Mouse (Mus musculus) c-Kit-negative CD71-positive TER-119-positive erythroid progenitor cells, embryonic 14.5 days (primary cell): ENCODE measurements around the gene Igdcc3.
A peak's percentile ranks its signal among the peaks of the same experiment; 100 is the strongest.

Experiments
- DNase-seq: peaks from one replicate; pipeline ENCODE4 v3.0.0-alpha.2; 2013; ENCODE audit warnings: low read depth, low spot score

The Igdcc3 gene

GRCm38 (mm10) chr9:65140936-65141305 is at the start of gene Igdcc3:
Gene Igdcc3 (plus strand): TSS chr9:65141189.
- no peak for DNase-seq

GRCm38 (mm10) chr9:65094237-65094636 is 46.8 kb upstream of the Igdcc3 start:
- DNase-seq = no peak

GRCm38 (mm10) chr9:65100991-65101685 is 39.9 kb upstream of the Igdcc3 start, which contains the start of gene Igdcc4:
Gene Igdcc4 (plus strand): TSS chr9:65101486.
- DNase-seq = no peak

GRCm38 (mm10) chr9:65101686-65102376 is 39.2 kb upstream of the Igdcc3 start:
- no peak for DNase-seq

GRCm38 (mm10) chr9:65102377-65103172 is 38.4 kb upstream of the Igdcc3 start:
- no peak for DNase-seq

- DNase-seq = no peak
Observed at GRCm38 (mm10) chr9:65103173-65103752, 37.7 kb upstream of the Igdcc3 start.

- DNase-seq = no peak
Observed at GRCm38 (mm10) chr9:65106821-65107220, 34.2 kb upstream of the Igdcc3 start.

- no peak for DNase-seq
Observed at GRCm38 (mm10) chr9:65107893-65108292, 33.1 kb upstream of the Igdcc3 start.

GRCm38 (mm10) chr9:65109132-65110072 is 31.6 kb upstream of the Igdcc3 start:
- no peak for DNase-seq

- DNase-seq = no peak
Observed at GRCm38 (mm10) chr9:65111698-65112097, 29.3 kb upstream of the Igdcc3 start.

- no peak for DNase-seq
Observed at GRCm38 (mm10) chr9:65113694-65114093, 27.3 kb upstream of the Igdcc3 start.

- DNase-seq = no peak
Observed at GRCm38 (mm10) chr9:65115891-65116290, 25.1 kb upstream of the Igdcc3 start.

- DNase-seq = no peak
Observed at GRCm38 (mm10) chr9:65117516-65117915, 23.5 kb upstream of the Igdcc3 start.

GRCm38 (mm10) chr9:65120935-65121334 is 20.1 kb upstream of the Igdcc3 start:
- no peak for DNase-seq

- DNase-seq = no peak
Observed at GRCm38 (mm10) chr9:65122545-65122944, 18.4 kb upstream of the Igdcc3 start.

GRCm38 (mm10) chr9:65123552-65124168 is 17.3 kb upstream of the Igdcc3 start:
- no peak for DNase-seq

- no peak for DNase-seq
Observed at GRCm38 (mm10) chr9:65128123-65128815, 12.7 kb upstream of the Igdcc3 start.

- DNase-seq = no peak
Observed at GRCm38 (mm10) chr9:65131717-65132116, 9.3 kb upstream of the Igdcc3 start.

GRCm38 (mm10) chr9:65133739-65134138 is 7.2 kb upstream of the Igdcc3 start:
- peak; percentile 55 for DNase-seq

- no peak for DNase-seq
Observed at GRCm38 (mm10) chr9:65135126-65135525, 5.9 kb upstream of the Igdcc3 start.
